Mouse (Mus musculus) forebrain, embryonic 12.5 days (tissue): ENCODE measurements around the gene Spaca9. TPM values are rescaled to one million over a fixed set of nuclear protein-coding genes. Genes with fewer than 3 reads are reported as not detected.

Source experiments
- ATAC-seq: fragments of 200-750 bp; cut with Nextera tagmentation; 2 replicates; pipeline ENCODE4 v1.8.0; 2017; ENCODE audit warnings: moderate TSS enrichment; ENCODE audit not compliant: low FRiP score
- H3K27ac ChIP-seq: fragments of 300-500 bp; sonication (generic); 2 replicates; pipeline ENCODE4 v1.5.1; 2016; ENCODE audit warnings: mild to moderate bottlenecking
- H3K27me3 ChIP-seq: fragments of 300-500 bp; sonication (generic); 2 replicates; pipeline ENCODE4 v1.6.1; 2016; ENCODE audit warnings: mild to moderate bottlenecking
- H3K36me3 ChIP-seq: fragments of 300-500 bp; sonication (generic); replicated peaks from 2 replicates; pipeline ENCODE4 v1.6.1; 2016; ENCODE audit warnings: mild to moderate bottlenecking
- H3K4me1 ChIP-seq: fragments of 300-500 bp; sonication (generic); 2 replicates; pipeline ENCODE4 v1.6.1; 2016
- H3K4me2 ChIP-seq: fragments of 300-500 bp; sonication (generic); 2 replicates; pipeline ENCODE4 v1.6.1; 2016; ENCODE audit warnings: mild to moderate bottlenecking, moderate library complexity
- H3K4me3 ChIP-seq: fragments of 300-500 bp; sonication (generic); replicated peaks from 2 replicates; pipeline ENCODE4 v1.5.1; 2016; ENCODE audit warnings: mild to moderate bottlenecking
- H3K9ac ChIP-seq: fragments of 300-500 bp; sonication (generic); 2 replicates; pipeline ENCODE4 v1.6.1; 2016; ENCODE audit warnings: mild to moderate bottlenecking
- H3K9me3 ChIP-seq: fragments of 300-500 bp; sonication (generic); 2 replicates; pipeline ENCODE4 v1.6.1; 2016
- WGBS: fragments of 180-500 bp; shearing (Covaris S2); methylation state at CpG from one replicate; pipeline ENCODE4 v1.1.7; 2016; 5-methylcytosine and 5-hydroxymethylcytosine counted together
- polyA plus RNA-seq: library from polyadenylated mRNA; unstranded; fragments of >200 nt; fragmentation: Nextera tagmentation; extraction: Ambion mirVana; gene quantifications from 2 replicates; pipeline ENCODE4 v1.2.1, GENCODE M21; 2016

Spaca9 gene
- polyA plus RNA-seq, 1 experiment from 2014 or later: 1.7 TPM

GRCm38 (mm10) chr2:28706106-28706636, 6.6 kb upstream of the Spaca9 start:
- Histone ChIP-seq H3K4me2 (no peak overlapping the region), H3K27me3 (peaks cover 11% of the 10 kb centered on the region; the same call in 1 of the 2 replicates), H3K4me1 (peaks cover 9% of the 10 kb centered on the region; the same call in 1 of the 2 replicates), H3K27ac (no peak overlapping the region), H3K4me3 (no peak overlapping the region), H3K9me3 (no peaks in the 10 kb centered on the region), H3K9ac (no peak overlapping the region), H3K36me3 (no peaks in the 10 kb centered on the region)
- no peak for ATAC-seq
- WGBS: 75% methylated on average over 8 of the region's 8 CpGs

- WGBS: 84% methylated on average over 8 of the region's 8 CpGs
- Histone ChIP-seq H3K27me3 (peaks cover 36% of the 10 kb centered on the region), H3K36me3 (no peaks in the 10 kb centered on the region), H3K4me2 (no peak overlapping the region), H3K9ac (no peak overlapping the region), H3K4me3 (no peak overlapping the region), H3K4me1 (peaks cover 22% of the 10 kb centered on the region), H3K9me3 (no peaks in the 10 kb centered on the region), H3K27ac (no peak overlapping the region)
- ATAC-seq: no peak
Observed at GRCm38 (mm10) chr2:28701646-28702262, 2.2 kb upstream of the Spaca9 start.

- no peak overlapping the region for H3K27ac ChIP-seq
- WGBS: 63% methylated on average over 5 of the region's 5 CpGs
- peaks cover 41% of the 10 kb centered on the region for H3K27me3 ChIP-seq
- H3K9ac ChIP-seq: no peak overlapping the region
- ATAC-seq: no peak
- peaks cover 22% of the 10 kb centered on the region for H3K4me1 ChIP-seq
- H3K36me3 ChIP-seq: no peaks in the 10 kb centered on the region
- no peak overlapping the region for H3K4me3 ChIP-seq
- no peaks in the 10 kb centered on the region for H3K9me3 ChIP-seq
- no peak overlapping the region for H3K4me2 ChIP-seq
Observed at GRCm38 (mm10) chr2:28698566-28698965, 961 bp downstream of the Spaca9 start.

- WGBS: 78% methylated on average over 9 of the region's 9 CpGs
Observed at GRCm38 (mm10) chr2:28692692-28693091, 6.8 kb downstream of the Spaca9 start.

GRCm38 (mm10) chr2:28688431-28688830, 11.1 kb downstream of the Spaca9 start:
- no peaks in the 10 kb centered on the region for H3K4me1 ChIP-seq
- H3K9me3 ChIP-seq: no peaks in the 10 kb centered on the region
- H3K36me3 ChIP-seq: peaks cover 47% of the 10 kb centered on the region
- H3K27me3 ChIP-seq: no peaks in the 10 kb centered on the region
- no peak for ATAC-seq
- no peak overlapping the region for H3K4me2 ChIP-seq
- 44% methylated on average over 3 of the region's 3 CpGs for WGBS
- H3K4me3 ChIP-seq: no peak overlapping the region
- no peak overlapping the region for H3K27ac ChIP-seq
- no peak overlapping the region for H3K9ac ChIP-seq

More at GRCm38 (mm10) chr2:28692692-28693091, 6.8 kb downstream of the Spaca9 start:
- no peaks in the 10 kb centered on the region for H3K9me3 ChIP-seq
- no peak overlapping the region for H3K4me3 ChIP-seq
- no peak for ATAC-seq
- peaks cover 11% of the 10 kb centered on the region for H3K36me3 ChIP-seq
- no peak overlapping the region for H3K9ac ChIP-seq
- peaks cover 8% of the 10 kb centered on the region; the same call in 1 of the 2 replicates for H3K27me3 ChIP-seq
- H3K4me1 ChIP-seq: no peaks in the 10 kb centered on the region
- no peak overlapping the region for H3K4me2 ChIP-seq
- no peak overlapping the region for H3K27ac ChIP-seq

- 88% methylated on average over 7 of the region's 7 CpGs for WGBS
- Histone ChIP-seq H3K9ac (no peak overlapping the region), H3K27ac (no peak overlapping the region), H3K9me3 (no peaks in the 10 kb centered on the region), H3K4me1 (no peaks in the 10 kb centered on the region), H3K4me2 (no peak overlapping the region), H3K36me3 (peaks cover 69% of the 10 kb centered on the region), H3K27me3 (no peaks in the 10 kb centered on the region), H3K4me3 (no peak overlapping the region)
- no peak for ATAC-seq
Observed at GRCm38 (mm10) chr2:28685895-28686294, 13.6 kb downstream of the Spaca9 start.

GRCm38 (mm10) chr2:28681718-28682117, 17.8 kb downstream of the Spaca9 start:
- no peak overlapping the region for H3K27ac ChIP-seq
- no peaks in the 10 kb centered on the region for H3K4me1 ChIP-seq
- no peaks in the 10 kb centered on the region for H3K27me3 ChIP-seq
- H3K4me3 ChIP-seq: no peak overlapping the region
- no peak for ATAC-seq
- peaks cover 84% of the 10 kb centered on the region for H3K36me3 ChIP-seq
- no peaks in the 10 kb centered on the region for H3K9me3 ChIP-seq
- WGBS: 87% methylated on average over 4 of the region's 4 CpGs
- no peak overlapping the region for H3K4me2 ChIP-seq
- no peak overlapping the region for H3K9ac ChIP-seq

GRCm38 (mm10) chr2:28680710-28681109, 18.8 kb downstream of the Spaca9 start:
- H3K27ac ChIP-seq: no peak overlapping the region
- H3K4me3 ChIP-seq: no peak overlapping the region
- H3K9ac ChIP-seq: no peak overlapping the region
- no peak for ATAC-seq
- no peaks in the 10 kb centered on the region for H3K4me1 ChIP-seq
- H3K36me3 ChIP-seq: peaks cover 84% of the 10 kb centered on the region
- no peaks in the 10 kb centered on the region for H3K9me3 ChIP-seq
- WGBS: 31% methylated on average over 4 of the region's 4 CpGs
- H3K4me2 ChIP-seq: no peak overlapping the region
- no peaks in the 10 kb centered on the region for H3K27me3 ChIP-seq

- ATAC-seq: no peak
- no peak overlapping the region for H3K4me3 ChIP-seq
- no peaks in the 10 kb centered on the region for H3K9me3 ChIP-seq
- no peaks in the 10 kb centered on the region for H3K4me1 ChIP-seq
- H3K9ac ChIP-seq: no peak overlapping the region
- H3K27ac ChIP-seq: no peak overlapping the region
- WGBS: 94% methylated on average over 8 of the region's 8 CpGs
- no peak overlapping the region for H3K4me2 ChIP-seq
- no peaks in the 10 kb centered on the region for H3K27me3 ChIP-seq
- H3K36me3 ChIP-seq: peaks cover 86% of the 10 kb centered on the region
Observed at GRCm38 (mm10) chr2:28676005-28676404, 23.5 kb downstream of the Spaca9 start.

- Histone ChIP-seq H3K27ac (no peak overlapping the region), H3K36me3 (peaks cover 90% of the 10 kb centered on the region), H3K9me3 (no peaks in the 10 kb centered on the region), H3K27me3 (no peaks in the 10 kb centered on the region), H3K9ac (no peak overlapping the region), H3K4me1 (no peaks in the 10 kb centered on the region), H3K4me2 (no peak overlapping the region), H3K4me3 (no peak overlapping the region)
- WGBS: 91% methylated on average over 2 of the region's 2 CpGs
- no peak for ATAC-seq
Observed at GRCm38 (mm10) chr2:28671438-28671837, 28.1 kb downstream of the Spaca9 start.

GRCm38 (mm10) chr2:28665818-28666217, 33.7 kb downstream of the Spaca9 start:
- H3K4me1 ChIP-seq: no peaks in the 10 kb centered on the region
- peaks cover 89% of the 10 kb centered on the region for H3K36me3 ChIP-seq
- no peak overlapping the region for H3K27ac ChIP-seq
- H3K9me3 ChIP-seq: no peaks in the 10 kb centered on the region
- no peak overlapping the region for H3K9ac ChIP-seq
- H3K4me3 ChIP-seq: no peak overlapping the region
- 89% methylated on average over 3 of the region's 3 CpGs for WGBS
- H3K27me3 ChIP-seq: no peaks in the 10 kb centered on the region
- no peak overlapping the region for H3K4me2 ChIP-seq
- ATAC-seq: no peak

GRCm38 (mm10) chr2:28662891-28663290, 36.6 kb downstream of the Spaca9 start:
- Histone ChIP-seq H3K4me2 (no peak overlapping the region), H3K4me1 (no peaks in the 10 kb centered on the region), H3K9me3 (no peaks in the 10 kb centered on the region), H3K27ac (no peak overlapping the region), H3K27me3 (no peaks in the 10 kb centered on the region), H3K4me3 (no peak overlapping the region), H3K36me3 (peaks cover 95% of the 10 kb centered on the region), H3K9ac (no peak overlapping the region)
- WGBS: 91% methylated on average over 3 of the region's 3 CpGs
- no peak for ATAC-seq

- H3K4me3 ChIP-seq: no peak overlapping the region
- 66% methylated on average over 8 of the region's 8 CpGs for WGBS
- H3K4me2 ChIP-seq: no peak overlapping the region
- no peaks in the 10 kb centered on the region for H3K9me3 ChIP-seq
- H3K27me3 ChIP-seq: no peaks in the 10 kb centered on the region
- no peak overlapping the region for H3K9ac ChIP-seq
- H3K36me3 ChIP-seq: peaks cover 60% of the 10 kb centered on the region
- H3K4me1 ChIP-seq: no peaks in the 10 kb centered on the region
- no peak overlapping the region for H3K27ac ChIP-seq
- ATAC-seq: no peak
Observed at GRCm38 (mm10) chr2:28656216-28656615, 43.3 kb downstream of the Spaca9 start.
